14 mouse cellular contexts compared by ENCODE assay signal in genomic region chr3:27518935-27519334, GRCm38 (mm10).
DNase-seq lines count a peak whose midpoint lies in the region; ATAC-seq and TF ChIP-seq lines count a peak whose summit lies in the region.
"Had no signal": no experiment of that assay in that cellular context is flagged by ENCODE, and none has a peak within 500 bp of the region (broad histone marks: within the 10 kb centered on the region; RNA-seq: fewer than 3 reads in every experiment).

No protein-coding gene starts in this region.

- peak overlapping the region; percentile 15 for H3K27ac ChIP-seq in heart, adult 2 months
- H3K27ac ChIP-seq in heart, embryonic 10.5 days, result no peak overlapping the region
- H3K27ac ChIP-seq in liver, postnatal 0 days (ENCODE audit: low read depth), result no peak overlapping the region
- no peak overlapping the region for H3K27ac ChIP-seq in liver, embryonic 12.5 days
- H3K27ac ChIP-seq in kidney, postnatal 0 days, result no peak overlapping the region
- H3K27ac ChIP-seq in forebrain, embryonic 15.5 days (replicated peaks), result no peak overlapping the region
- no peak overlapping the region for H3K27ac ChIP-seq in midbrain, embryonic 13.5 days
- H3K27ac ChIP-seq: left cerebral cortex, adult 2 months; limb, embryonic 15.5 days had no signal

- TF ChIP-seq EP300 in heart, adult 2 months (IDR thresholded peaks at IDR 0.05; ENCODE audit: insufficient read depth, low read depth, low read length), result no peak
- TF ChIP-seq EP300 in liver, postnatal 0 days (IDR thresholded peaks at IDR 0.05; ENCODE audit: low read depth), result no peak

- no peaks in the 10 kb centered on the region for H3K36me3 ChIP-seq in heart, adult 2 months (ENCODE audit: control insufficient read depth, insufficient read depth, low read length)
- H3K36me3 ChIP-seq in heart, embryonic 10.5 days, result peaks cover 16% of the 10 kb centered on the region; the same call in 1 of the 2 replicates
- peaks cover 18% of the 10 kb centered on the region for H3K36me3 ChIP-seq in liver, postnatal 0 days (replicated peaks; ENCODE audit: insufficient read depth, low read length)
- H3K36me3 ChIP-seq in liver, embryonic 12.5 days, result 0 out of 2 replicates have a peak, but pooled peaks cover 8% of the 10 kb centered on the region
- H3K36me3 ChIP-seq in kidney, postnatal 0 days (ENCODE audit: insufficient read depth, low read length), result 0 out of 2 replicates have a peak, but pooled peaks cover 8% of the 10 kb centered on the region
- no peaks in the 10 kb centered on the region for H3K36me3 ChIP-seq in forebrain, embryonic 15.5 days
- H3K36me3 ChIP-seq in midbrain, embryonic 13.5 days, result no peaks in the 10 kb centered on the region
- H3K36me3 ChIP-seq: limb, embryonic 15.5 days had no signal

- H3K9me3 ChIP-seq in heart, embryonic 10.5 days, result no peaks in the 10 kb centered on the region
- H3K9me3 ChIP-seq in liver, postnatal 0 days (ENCODE audit: low read length), result no peaks in the 10 kb centered on the region
- no peaks in the 10 kb centered on the region for H3K9me3 ChIP-seq in liver, embryonic 12.5 days (replicated peaks)
- no peaks in the 10 kb centered on the region for H3K9me3 ChIP-seq in kidney, postnatal 0 days (replicated peaks; ENCODE audit: low read length)
- no peaks in the 10 kb centered on the region for H3K9me3 ChIP-seq in forebrain, embryonic 15.5 days
- no peaks in the 10 kb centered on the region for H3K9me3 ChIP-seq in midbrain, embryonic 13.5 days
- H3K9me3 ChIP-seq: limb, embryonic 15.5 days; megakaryocyte, embryonic 14.5 days had no signal

- peak; percentile 46 to 52 for DNase-seq in heart, adult 2 months
- no peak for DNase-seq in heart, embryonic 10.5 days (ENCODE audit: low spot score)
- DNase-seq in liver, postnatal 0 days, result no peak
- DNase-seq in kidney, postnatal 0 days (ENCODE audit: low spot score), result no peak
- peak; percentile 81 for DNase-seq in lung, postnatal 25 days (ENCODE audit: low spot score)
- DNase-seq: cerebellum, adult 9-10 months; gastrocnemius, postnatal 10 days had no signal

- TF ChIP-seq POLR2A in heart, adult 2 months (IDR thresholded peaks at IDR 0.05; ENCODE audit: insufficient read depth, low read depth, low read length), result no peak

- no peak for TF ChIP-seq CTCF in heart, adult 2 months (IDR thresholded peaks at IDR 0.05)
- no peak for TF ChIP-seq CTCF in liver, postnatal 0 days (IDR thresholded peaks at IDR 0.05; ENCODE audit: low read depth)
- TF ChIP-seq CTCF in kidney, postnatal 0 days (IDR thresholded peaks at IDR 0.05; ENCODE audit: low read depth), result no peak

- intact Hi-C loops in heart, adult 2 months (cut with DNase I), result no loop called here

- H3K79me2 ChIP-seq in heart, adult 2 months (replicated peaks; ENCODE audit: control insufficient read depth, insufficient read depth, low read length), result no peaks in the 10 kb centered on the region

- WGBS in heart, adult 2 months, result 40% methylated on average over 9 of the region's 9 CpGs
- 89% methylated on average over 9 of the region's 9 CpGs for WGBS in heart, embryonic 10.5 days
- 74% methylated on average over 9 of the region's 9 CpGs for WGBS in liver, postnatal 0 days (ENCODE audit: insufficient replicate concordance)
- WGBS in liver, embryonic 12.5 days (ENCODE audit: insufficient replicate concordance), result 76% methylated on average over 9 of the region's 9 CpGs
- 69% methylated on average over 9 of the region's 9 CpGs for WGBS in kidney, postnatal 0 days
- WGBS in forebrain, embryonic 15.5 days, result 91% methylated on average over 9 of the region's 9 CpGs
- WGBS in midbrain, embryonic 13.5 days, result 93% methylated on average over 9 of the region's 9 CpGs

- peaks cover 5% of the 10 kb centered on the region for H3K4me1 ChIP-seq in heart, adult 2 months (ENCODE audit: control insufficient read depth, insufficient read depth, low read length)
- peaks cover 18% of the 10 kb centered on the region; the same call in 1 of the 2 replicates for H3K4me1 ChIP-seq in heart, embryonic 10.5 days
- H3K4me1 ChIP-seq in liver, postnatal 0 days (ENCODE audit: insufficient read depth), result no peaks in the 10 kb centered on the region
- no peaks in the 10 kb centered on the region for H3K4me1 ChIP-seq in liver, embryonic 12.5 days
- H3K4me1 ChIP-seq in kidney, postnatal 0 days (replicated peaks; ENCODE audit: insufficient read depth, low read length), result no peaks in the 10 kb centered on the region
- H3K4me1 ChIP-seq in forebrain, embryonic 15.5 days, result no peaks in the 10 kb centered on the region
- H3K4me1 ChIP-seq in midbrain, embryonic 13.5 days (replicated peaks), result no peaks in the 10 kb centered on the region
- H3K4me1 ChIP-seq: megakaryocyte, embryonic 14.5 days had no signal

- no peak overlapping the region for H3K4me3 ChIP-seq in heart, adult 2 months
- H3K4me3 ChIP-seq in heart, embryonic 10.5 days, result no peak overlapping the region
- no peak overlapping the region for H3K4me3 ChIP-seq in liver, postnatal 0 days (ENCODE audit: low read depth, low read length)
- H3K4me3 ChIP-seq in liver, embryonic 12.5 days, result no peak overlapping the region
- no peak overlapping the region for H3K4me3 ChIP-seq in kidney, postnatal 0 days (replicated peaks; ENCODE audit: low read depth, low read length)
- no peak overlapping the region for H3K4me3 ChIP-seq in forebrain, embryonic 15.5 days
- H3K4me3 ChIP-seq in midbrain, embryonic 13.5 days (replicated peaks), result no peak overlapping the region
- H3K4me3 ChIP-seq: left cerebral cortex, adult 2 months; limb, embryonic 15.5 days; megakaryocyte, embryonic 14.5 days had no signal

- ATAC-seq in liver, postnatal 0 days, result peak; percentile 61
- ATAC-seq in liver, embryonic 12.5 days, result no peak
- peak; percentile 71 for ATAC-seq in kidney, postnatal 0 days (replicated peaks; ENCODE audit: low FRiP score, low read depth)
- no peak for ATAC-seq in forebrain, embryonic 15.5 days (replicated peaks)
- ATAC-seq in midbrain, embryonic 13.5 days, result no peak
- ATAC-seq: activated CD4-positive, CD25-positive, alpha-beta regulatory T cell, adult 4 months had no signal

- H3K9ac ChIP-seq in heart, adult 2 months (ENCODE audit: low read depth, low read length), result no peak overlapping the region
- H3K9ac ChIP-seq in liver, postnatal 0 days (replicated peaks), result no peak overlapping the region
- H3K9ac ChIP-seq in liver, embryonic 12.5 days, result no peak overlapping the region
- no peak overlapping the region for H3K9ac ChIP-seq in kidney, postnatal 0 days (ENCODE audit: low read depth, low read length)
- H3K9ac ChIP-seq in forebrain, embryonic 15.5 days (replicated peaks), result no peak overlapping the region
- H3K9ac ChIP-seq in midbrain, embryonic 13.5 days (replicated peaks), result no peak overlapping the region
- H3K9ac ChIP-seq: limb, embryonic 15.5 days had no signal

- no peak overlapping the region for H3K4me2 ChIP-seq in liver, postnatal 0 days (ENCODE audit: low read depth, low read length)
- no peak overlapping the region for H3K4me2 ChIP-seq in liver, embryonic 12.5 days
- no peak overlapping the region for H3K4me2 ChIP-seq in kidney, postnatal 0 days (ENCODE audit: low read length)
- no peak overlapping the region for H3K4me2 ChIP-seq in forebrain, embryonic 15.5 days (replicated peaks)
- no peak overlapping the region for H3K4me2 ChIP-seq in midbrain, embryonic 13.5 days (replicated peaks)
- H3K4me2 ChIP-seq: limb, embryonic 15.5 days had no signal

- H3K27me3 ChIP-seq in heart, adult 2 months (ENCODE audit: control insufficient read depth, insufficient read depth, low read length), result no peaks in the 10 kb centered on the region
- no peaks in the 10 kb centered on the region for H3K27me3 ChIP-seq in heart, embryonic 10.5 days (ENCODE audit: insufficient read depth, poor library complexity, severe bottlenecking)
- H3K27me3 ChIP-seq in liver, postnatal 0 days (ENCODE audit: insufficient read depth, low read length), result no peaks in the 10 kb centered on the region
- H3K27me3 ChIP-seq in liver, embryonic 12.5 days (replicated peaks), result no peaks in the 10 kb centered on the region
- H3K27me3 ChIP-seq in kidney, postnatal 0 days (ENCODE audit: insufficient read depth, low read length), result no peaks in the 10 kb centered on the region
- no peaks in the 10 kb centered on the region for H3K27me3 ChIP-seq in forebrain, embryonic 15.5 days
- H3K27me3 ChIP-seq in midbrain, embryonic 13.5 days, result peaks cover 3% of the 10 kb centered on the region; the same call in 1 of the 2 replicates
- H3K27me3 ChIP-seq: limb, embryonic 15.5 days; megakaryocyte, embryonic 14.5 days had no signal

Comparison
In these comparisons a context has a peak if more than half of its experiments do, and no peak if none do; other contexts are left out.
1. DNase-seq: peak in heart, adult 2 months (2 of 2) and lung, postnatal 25 days (single experiment); none in heart, embryonic 10.5 days (single experiment), liver, postnatal 0 days (single experiment) and kidney, postnatal 0 days (single experiment).
2. ATAC-seq: peak in liver, postnatal 0 days (single experiment) and kidney, postnatal 0 days (single experiment); none in liver, embryonic 12.5 days (single experiment), forebrain, embryonic 15.5 days (single experiment) and midbrain, embryonic 13.5 days (single experiment).